Mouse (Mus musculus): ENCODE measurements around the gene Kif6.

The Kif6 gene

GRCm38 (mm10) chr17:49788187-49788974 lies 173.4 kb downstream of the Kif6 start:
- DNase-seq (ENCODE audit: low spot score in 2 of 2), result no peak

DNA sequence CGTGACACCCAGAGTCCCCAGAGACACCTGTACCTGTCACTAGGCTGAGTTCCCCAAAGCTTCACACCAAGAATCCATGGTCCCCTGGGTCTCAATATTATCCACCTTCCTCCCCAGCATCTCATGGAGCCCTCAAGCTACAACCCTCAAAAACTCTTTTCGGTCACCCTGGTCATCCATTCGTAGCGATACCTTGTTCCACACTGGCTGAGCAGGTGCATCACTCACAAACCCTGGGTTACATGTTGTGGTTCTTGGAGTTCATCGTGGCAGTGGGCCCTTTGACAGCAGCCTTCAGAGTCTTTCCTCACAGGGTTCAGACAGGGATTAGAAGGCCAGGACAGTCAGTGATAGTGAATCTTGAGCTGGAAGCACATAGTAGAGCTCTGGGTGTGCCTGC lies 176.6 kb downstream of the Kif6 start:
- DNase-seq (ENCODE audit: low spot score in 2 of 2), result no peak

DNA sequence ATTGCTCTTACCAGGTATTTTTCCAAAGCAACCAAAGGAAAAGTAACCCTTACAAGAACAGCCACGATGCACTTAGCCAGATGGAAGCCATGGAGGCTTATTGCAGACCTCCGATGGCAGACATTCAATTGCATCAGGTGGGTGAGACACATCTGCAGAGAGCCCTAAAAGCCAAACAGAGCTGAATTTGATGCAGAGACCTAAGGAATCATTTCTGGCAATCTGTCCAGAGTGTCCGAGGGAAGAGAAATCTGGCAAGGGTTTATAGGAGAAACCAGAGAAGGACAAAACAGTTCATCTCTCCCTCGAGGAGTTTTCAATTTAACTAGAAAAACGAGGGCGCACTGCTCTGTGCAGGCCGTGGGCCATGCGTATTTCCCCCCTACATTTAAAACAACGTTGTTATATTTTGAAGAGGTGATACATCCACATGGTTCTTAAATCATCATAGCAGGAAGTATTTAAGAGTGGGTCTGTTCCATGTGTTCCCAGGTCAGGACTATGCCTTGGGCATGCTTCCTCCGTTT lies 177.3 kb downstream of the Kif6 start:
- no peak for DNase-seq (ENCODE audit: low spot score in 2 of 2)

- no peak for DNase-seq (ENCODE audit: low spot score in 2 of 2)
Observed at GRCm38 (mm10) chr17:49792946-49793345, 178.0 kb downstream of the Kif6 start.

- no peak for DNase-seq (ENCODE audit: low spot score in 2 of 2)
Observed at GRCm38 (mm10) chr17:49793965-49794364, 179.0 kb downstream of the Kif6 start.

- no peak for DNase-seq (ENCODE audit: low spot score in 2 of 2)
Observed at GRCm38 (mm10) chr17:49795241-49795640, 180.3 kb downstream of the Kif6 start.

GRCm38 (mm10) chr17:49796116-49796515 lies 181.2 kb downstream of the Kif6 start:
- DNase-seq (ENCODE audit: low spot score in 2 of 2), result no peak

- no peak for DNase-seq (ENCODE audit: low spot score in 2 of 2)
Observed at GRCm38 (mm10) chr17:49799168-49799567, 184.2 kb downstream of the Kif6 start.

GRCm38 (mm10) chr17:49800157-49800556 lies 185.2 kb downstream of the Kif6 start:
- DNase-seq (ENCODE audit: low spot score in 2 of 2), result no peak

DNA sequence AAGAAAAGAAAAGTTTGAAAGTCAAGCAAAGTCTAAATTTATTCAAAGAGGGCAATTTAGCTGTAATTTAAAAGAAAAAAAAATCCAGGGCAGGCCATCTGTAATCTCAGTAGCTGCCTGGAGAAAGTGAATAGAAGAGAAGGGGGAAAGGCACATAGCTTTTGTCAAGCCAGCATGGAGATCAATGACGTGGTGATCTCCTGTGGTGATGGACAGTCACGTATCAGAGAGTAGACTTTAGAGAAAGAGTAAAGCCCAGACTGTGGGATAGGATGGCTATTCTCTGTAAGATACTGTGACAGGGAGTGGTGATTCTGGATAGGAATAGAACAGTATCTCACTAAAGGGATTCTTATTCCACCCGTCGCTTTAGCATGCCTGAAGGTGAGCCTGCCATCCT lies 192.5 kb downstream of the Kif6 start:
- no peak for DNase-seq (ENCODE audit: low spot score in 2 of 2)

GRCm38 (mm10) chr17:49808712-49809343 lies 193.9 kb downstream of the Kif6 start:
- DNase-seq (ENCODE audit: low spot score in 2 of 2), result no peak

GRCm38 (mm10) chr17:49813893-49814640 lies 199.1 kb downstream of the Kif6 start:
- DNase-seq (ENCODE audit: low spot score in 2 of 2), result no peak

DNA sequence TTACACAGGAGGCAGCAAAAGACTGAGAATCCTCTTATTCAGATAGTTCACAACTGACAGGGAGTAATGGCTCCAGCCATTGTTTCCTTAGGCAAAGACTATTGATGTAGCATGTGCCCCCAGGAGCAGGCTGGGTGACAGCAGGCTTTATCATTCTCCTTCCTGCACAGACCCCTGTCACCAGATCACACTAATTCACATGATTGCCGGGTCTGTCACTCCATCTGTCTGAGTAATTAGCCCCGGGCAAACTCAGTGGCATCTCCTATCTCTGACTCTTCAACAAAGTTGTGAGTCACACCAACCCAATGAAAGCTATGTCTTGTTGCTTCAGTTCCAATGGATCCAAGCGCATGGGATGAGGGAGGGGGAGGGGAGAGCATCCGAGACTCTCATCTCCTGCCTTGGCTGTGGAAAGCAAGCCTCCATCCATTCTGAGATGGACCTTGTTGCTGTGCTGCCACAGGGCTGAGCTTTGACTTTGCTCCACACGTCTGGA lies 201.2 kb downstream of the Kif6 start:
- DNase-seq (ENCODE audit: low spot score in 2 of 2), result no peak

DNA sequence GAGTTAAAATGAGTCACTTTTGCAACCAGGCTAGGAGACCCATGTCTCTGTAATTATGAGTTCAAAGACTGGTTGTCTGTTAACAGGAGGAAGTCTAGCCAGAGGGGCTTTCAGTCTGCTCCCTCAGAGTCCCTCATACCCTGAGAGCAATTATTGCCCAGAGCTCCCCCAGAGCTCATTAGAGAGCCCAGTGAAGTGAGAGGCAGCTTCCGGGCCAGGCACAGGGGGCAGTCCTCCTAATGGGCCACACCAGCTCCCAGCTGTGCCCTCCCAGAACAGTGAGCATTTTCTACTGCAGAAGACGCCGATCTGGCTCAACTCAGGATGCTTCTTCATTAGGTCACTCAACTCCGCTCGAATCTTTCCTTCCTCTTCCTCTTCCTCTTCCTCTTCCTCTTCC lies 201.8 kb downstream of the Kif6 start:
- DNase-seq (ENCODE audit: low spot score in 2 of 2), result no peak

- no peak for DNase-seq (ENCODE audit: low spot score in 2 of 2)
Observed at GRCm38 (mm10) chr17:49820203-49820602, 205.3 kb downstream of the Kif6 start.

DNA sequence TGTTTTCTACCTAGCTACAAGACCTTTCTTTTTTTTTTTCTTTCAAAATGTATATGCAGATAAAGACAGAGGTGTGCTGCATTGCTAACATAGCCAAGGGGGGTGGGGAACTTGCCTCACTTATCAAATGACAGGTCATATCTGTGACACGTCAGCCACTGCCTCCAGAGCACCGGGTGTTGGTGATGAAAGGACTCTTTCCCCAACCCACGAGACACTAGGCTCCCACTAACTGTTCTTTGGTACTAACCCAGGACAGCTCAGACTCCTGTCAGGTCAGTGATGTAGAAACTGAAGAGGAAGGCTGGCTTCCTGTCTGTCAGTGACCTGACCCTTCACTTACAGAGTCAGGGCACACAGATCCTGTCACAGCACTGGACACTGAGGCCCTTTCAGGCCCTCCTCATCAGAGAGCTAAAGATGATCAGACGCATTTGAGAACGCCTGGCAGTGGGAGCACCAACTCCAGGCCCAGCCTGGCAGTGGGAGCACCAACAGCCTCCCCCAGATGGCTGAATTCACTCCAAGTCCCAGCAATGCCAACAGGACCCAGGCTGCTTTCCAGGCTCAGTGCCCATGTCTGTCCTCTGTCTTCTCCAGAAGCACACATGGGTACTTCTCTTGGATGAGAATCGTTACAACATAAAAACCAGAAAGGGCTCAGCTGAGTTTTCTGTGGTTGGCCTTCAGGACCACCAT lies 209.4 kb downstream of the Kif6 start:
- DNase-seq (ENCODE audit: low spot score in 2 of 2), result no peak

GRCm38 (mm10) chr17:49824841-49825450 lies 210.0 kb downstream of the Kif6 start:
- DNase-seq (ENCODE audit: low spot score in 2 of 2), result no peak

- no peak for DNase-seq (ENCODE audit: low spot score in 2 of 2)
Observed at GRCm38 (mm10) chr17:49825831-49826230, 210.9 kb downstream of the Kif6 start.

- DNase-seq (ENCODE audit: low spot score in 2 of 2), result no peak
Observed at GRCm38 (mm10) chr17:49831745-49832144, 216.8 kb downstream of the Kif6 start.

DNA sequence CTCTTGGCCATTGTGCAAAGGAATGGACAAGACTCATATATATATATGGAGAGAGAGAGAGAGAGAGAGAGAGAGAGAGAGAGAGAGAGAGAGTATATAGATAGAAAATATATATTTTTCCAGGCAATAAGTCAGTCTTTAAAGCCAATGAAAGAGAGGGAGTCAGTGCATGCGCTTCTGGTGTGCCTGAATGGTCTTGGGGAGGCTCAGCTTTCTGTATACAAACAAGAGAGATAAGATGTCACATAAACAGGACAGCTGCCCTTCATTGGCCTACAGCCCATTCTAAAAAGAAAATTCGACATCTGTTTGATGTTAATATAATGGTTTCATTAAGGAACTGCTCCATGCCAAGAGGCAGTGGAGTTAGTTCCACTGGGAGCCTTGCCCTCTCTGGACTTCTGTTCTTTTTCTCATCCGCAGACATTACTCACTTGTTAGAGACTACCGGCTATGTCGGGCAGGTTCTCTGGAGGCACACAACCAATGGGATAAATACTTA lies 219.2 kb downstream of the Kif6 start:
- no peak for DNase-seq (ENCODE audit: low spot score in 2 of 2)

DNA sequence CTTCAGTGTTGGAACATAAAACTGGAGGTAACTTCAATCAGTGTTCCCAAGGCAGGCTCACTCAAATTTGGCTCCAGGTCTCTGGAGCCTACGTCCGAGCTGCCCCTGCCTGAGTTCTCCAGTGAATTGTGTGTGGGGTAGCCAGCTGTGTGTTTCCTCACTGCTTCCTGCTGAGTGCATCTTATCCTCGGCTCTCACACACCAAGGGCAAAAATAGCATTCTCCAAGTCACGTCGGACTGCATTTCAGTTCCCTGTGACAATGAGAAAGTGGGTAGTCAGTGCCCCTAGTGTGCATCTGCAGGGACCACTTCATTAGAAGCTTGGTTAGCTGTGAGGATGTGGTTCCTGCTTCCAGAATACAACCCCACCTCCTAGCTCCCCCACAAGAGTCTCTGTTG lies 222.5 kb downstream of the Kif6 start:
- no peak for DNase-seq (ENCODE audit: low spot score in 2 of 2)

All from spleen, postnatal 36 days (tissue).